Comparison of ENCODE assay signal across 13 mouse cellular contexts in genomic region chr7:37496491-37496890, GRCm38 (mm10).
"Had no signal": no experiment of that assay in that cellular context is flagged by ENCODE, and none has a peak within 500 bp of the region (broad histone marks: within the 10 kb centered on the region; RNA-seq: fewer than 3 reads in every experiment).

No protein-coding gene starts in this region.

- H3K27ac ChIP-seq: hindbrain, embryonic 12.5 days; left cerebral cortex, adult 2 months; limb, embryonic 10.5 days; liver, embryonic 15.5 days; neural tube, embryonic 15.5 days had no signal

- H3K4me1 ChIP-seq: hindbrain, embryonic 12.5 days; limb, embryonic 10.5 days; liver, embryonic 15.5 days had no signal

- H3K36me3 ChIP-seq: limb, embryonic 10.5 days; liver, embryonic 15.5 days; neural tube, embryonic 15.5 days had no signal

- DNase-seq: kidney, adult 2 months; lung, postnatal 36 days; thymus, adult 18-20 months; thymus, postnatal 14 days had no signal

- H3K9ac ChIP-seq: hindbrain, embryonic 12.5 days; liver, embryonic 15.5 days; neural tube, embryonic 15.5 days had no signal

- H3K9me3 ChIP-seq: hindbrain, embryonic 12.5 days; limb, embryonic 10.5 days; liver, embryonic 15.5 days; neural tube, embryonic 15.5 days had no signal

- H3K27me3 ChIP-seq: hindbrain, embryonic 12.5 days; liver, embryonic 15.5 days; neural tube, embryonic 15.5 days had no signal

- H3K4me3 ChIP-seq: hindbrain, embryonic 12.5 days; left cerebral cortex, adult 2 months; limb, embryonic 10.5 days; liver, embryonic 15.5 days; neural tube, embryonic 15.5 days had no signal

- ATAC-seq: hindbrain, embryonic 16.5 days; inflammation-experienced regulatory T-cells, adult 6 months; midbrain, embryonic 16.5 days had no signal

- H3K4me2 ChIP-seq: hindbrain, embryonic 12.5 days; liver, embryonic 11.5 days; liver, embryonic 15.5 days; neural tube, embryonic 15.5 days had no signal
